Mouse (Mus musculus) cerebellum, adult 2 months (tissue): ENCODE results near the gene Gfra1.

Source experiments
- CTCF ChIP-seq: fragments of 200-500 bp; IDR thresholded peaks from 2 replicates; pipeline ENCODE4 v1.5.1; 2011; ENCODE audit warnings: low read depth, mild to moderate bottlenecking, control low read depth, low read length, moderate library complexity, borderline replicate concordance; ENCODE audit not compliant: insufficient read depth
- POLR2A ChIP-seq: fragments of 200-500 bp; IDR thresholded peaks from 2 replicates; pipeline ENCODE4 v1.6.1; 2011; ENCODE audit warnings: low read length, control low read depth, borderline replicate concordance; ENCODE audit not compliant: insufficient read depth

DNA sequence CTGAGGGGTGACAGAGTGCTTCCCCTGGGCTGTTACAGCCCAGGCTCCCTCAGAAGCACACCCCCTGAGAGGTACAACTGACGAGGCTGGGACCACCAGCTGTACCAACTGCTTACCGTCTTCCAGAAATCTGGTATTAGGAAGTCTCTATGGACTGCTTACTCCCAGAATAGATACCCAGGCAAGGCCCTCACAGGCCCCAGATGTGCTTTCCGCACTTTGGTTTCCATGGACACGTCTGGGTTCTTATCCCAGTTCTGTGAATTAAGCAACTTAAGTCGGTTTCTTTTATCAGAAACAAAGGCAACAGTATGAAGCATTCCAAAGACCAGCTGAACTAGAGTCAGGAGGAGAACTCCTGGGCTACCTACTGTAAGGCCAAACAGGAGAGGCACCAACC lies 126.4 kb downstream of the Gfra1 start:
- no peak for TF ChIP-seq POLR2A
- no peak for TF ChIP-seq CTCF
